Mouse (Mus musculus): ENCODE data around the gene Gm20547.

- no peak for TF ChIP-seq TAL1 (IDR thresholded peaks at IDR 0.05; ENCODE audit: low read length)
- no peak for TF ChIP-seq TCF12 (IDR thresholded peaks at IDR 0.05; ENCODE audit: low read depth, low read length)
These were observed 21.1 kb upstream of the Gm20547 start for GRCm38 (mm10) chr17:34902895-34903294.

Measured in MEL (cell line).